12 mouse cellular contexts compared by ENCODE assay signal in genomic region chr13:79765437-79765838, GRCm38 (mm10).
A peak's percentile ranks its signal among the peaks of the same experiment; 100 is the strongest.
DNase-seq lines count a peak whose midpoint lies in the region; ATAC-seq lines count a peak whose summit lies in the region.
"Had no signal": no experiment of that assay in that cellular context is flagged by ENCODE, and none has a peak within 500 bp of the region (broad histone marks: within the 10 kb centered on the region; RNA-seq: fewer than 3 reads in every experiment).

No protein-coding gene starts in this region.

- no peaks in the 10 kb centered on the region for H3K9me3 ChIP-seq in hindbrain, embryonic 11.5 days (ENCODE audit: control insufficient read depth, low read length)
- H3K9me3 ChIP-seq: limb, embryonic 10.5 days; megakaryocyte, embryonic 14.5 days had no signal

- peak; percentile 84 for ATAC-seq in frontal cortex, adult (ENCODE audit: low TSS enrichment)
- peak; percentile 76 for ATAC-seq in hindbrain, embryonic 11.5 days (ENCODE audit: low FRiP score)

- H3K27me3 ChIP-seq in hindbrain, embryonic 11.5 days (ENCODE audit: control insufficient read depth, insufficient read depth, low read length), result no peaks in the 10 kb centered on the region
- H3K27me3 ChIP-seq: megakaryocyte, embryonic 14.5 days had no signal

- no peak for DNase-seq in frontal cortex, postnatal 25 days (ENCODE audit: low spot score in 2 of 2)
- DNase-seq in right cerebral cortex, adult 18-20 months, result peak; percentile 8
- DNase-seq in right cerebral cortex, postnatal 14 days, result no peak
- peak; percentile 21 for DNase-seq in hindbrain, embryonic 11.5 days (ENCODE audit: low spot score)
- DNase-seq in layer of hippocampus, adult 8-10 months (ENCODE audit: low spot score in 2 of 2), result no peak
- DNase-seq in thymus, postnatal 10 days (ENCODE audit: low spot score in 2 of 2), result no peak
- DNase-seq in spleen, adult 12 weeks (ENCODE audit: low spot score), result no peak
- DNase-seq: heart, postnatal 4 days; thymus, postnatal 25 days had no signal

- H3K36me3 ChIP-seq in hindbrain, embryonic 11.5 days (ENCODE audit: control insufficient read depth, insufficient read depth, low read length), result no peaks in the 10 kb centered on the region
- H3K36me3 ChIP-seq: limb, embryonic 10.5 days had no signal

- WGBS in hindbrain, embryonic 11.5 days, result 10% methylated on average over 4 of the region's 4 CpGs

- H3K9ac ChIP-seq in hindbrain, embryonic 11.5 days (ENCODE audit: low read depth, low read length), result no peak overlapping the region

- no peaks in the 10 kb centered on the region for H3K4me1 ChIP-seq in hindbrain, embryonic 11.5 days (replicated peaks; ENCODE audit: control insufficient read depth, insufficient read depth, low read length)
- H3K4me1 ChIP-seq: limb, embryonic 10.5 days; megakaryocyte, embryonic 14.5 days had no signal

- no peak overlapping the region for H3K4me2 ChIP-seq in hindbrain, embryonic 11.5 days (replicated peaks; ENCODE audit: low read depth, low read length)

- no peak overlapping the region for H3K4me3 ChIP-seq in hindbrain, embryonic 11.5 days (ENCODE audit: low read depth, low read length)
- H3K4me3 ChIP-seq: limb, embryonic 10.5 days; megakaryocyte, embryonic 14.5 days had no signal

- no peak overlapping the region for H3K27ac ChIP-seq in hindbrain, embryonic 11.5 days (ENCODE audit: low read depth, low read length)
- H3K27ac ChIP-seq: limb, embryonic 10.5 days had no signal

Comparison
In these comparisons a context has a peak if more than half of its experiments do, and no peak if none do; other contexts are left out.
1. DNase-seq: peak in right cerebral cortex, adult 18-20 months (single experiment) and hindbrain, embryonic 11.5 days (single experiment); none in frontal cortex, postnatal 25 days (0 of 2), right cerebral cortex, postnatal 14 days (single experiment), layer of hippocampus, adult 8-10 months (0 of 2), thymus, postnatal 10 days (0 of 2) and spleen, adult 12 weeks (single experiment).